8 mouse cellular contexts compared by ENCODE assay signal in genomic region chr15:9748359-9749102, GRCm38 (mm10). TPM values are rescaled to one million over a fixed set of nuclear protein-coding genes. Genes with fewer than 3 reads are reported as not detected.
DNase-seq lines count a peak whose midpoint lies in the region; ATAC-seq and TF ChIP-seq lines count a peak whose summit lies in the region.

TSS of gene Spef2 (minus strand) at chr15:9748868.

- no peaks in the 10 kb centered on the region for H3K9me3 ChIP-seq in hindbrain, embryonic 11.5 days (ENCODE audit: control insufficient read depth, low read length)
- no peaks in the 10 kb centered on the region for H3K9me3 ChIP-seq in lung, embryonic 14.5 days (ENCODE audit: low read depth, low read length)

- 23% methylated on average over 16 of the region's 16 CpGs for WGBS in cerebellum, adult 2 months
- 32% methylated on average over 15 of the region's 16 CpGs for WGBS in hindbrain, embryonic 11.5 days
- 25% methylated on average over 16 of the region's 16 CpGs for WGBS in lung, embryonic 14.5 days
- 31% methylated on average over 16 of the region's 16 CpGs for WGBS in olfactory bulb, adult 2 months

- peak; percentile 97 for ATAC-seq in frontal cortex, adult (ENCODE audit: low TSS enrichment)
- peak; percentile 95 for ATAC-seq in hindbrain, embryonic 11.5 days (ENCODE audit: low FRiP score)
- ATAC-seq in lung, embryonic 14.5 days (ENCODE audit: insufficient read depth): peak; percentile 95

- no peak for TF ChIP-seq CTCF in cerebellum, adult 2 months (IDR thresholded peaks at IDR 0.05; ENCODE audit: borderline replicate concordance, insufficient read depth, low read depth, low read length)
- peak; percentile 33; the same call in 1 of the 2 replicates for TF ChIP-seq CTCF in lung, embryonic 14.5 days (IDR thresholded peaks at IDR 0.05; ENCODE audit: low read depth)
- TF ChIP-seq CTCF in olfactory bulb, adult 2 months (IDR thresholded peaks at IDR 0.05; ENCODE audit: insufficient read depth, low read depth, low read length): no peak

- H3K36me3 ChIP-seq in hindbrain, embryonic 11.5 days (ENCODE audit: control insufficient read depth, insufficient read depth, low read length): no peaks in the 10 kb centered on the region
- no peaks in the 10 kb centered on the region for H3K36me3 ChIP-seq in lung, embryonic 14.5 days (ENCODE audit: insufficient read depth)

- TF ChIP-seq POLR2A in cerebellum, adult 2 months (IDR thresholded peaks at IDR 0.05; ENCODE audit: borderline replicate concordance, insufficient read depth, low read length): no peak
- no peak for TF ChIP-seq POLR2A in olfactory bulb, adult 2 months (IDR thresholded peaks at IDR 0.05; ENCODE audit: insufficient read depth, low read depth, low read length)

- H3K4me2 ChIP-seq in hindbrain, embryonic 11.5 days (replicated peaks; ENCODE audit: low read depth, low read length): peak within 1 kb of the TSS; percentile 20
- H3K4me2 ChIP-seq in lung, embryonic 14.5 days: peak within 1 kb of the TSS; percentile 48

- H3K4me3 ChIP-seq in cerebellum, adult 2 months (replicated peaks; ENCODE audit: insufficient read depth, low read depth, low read length): peak within 1 kb of the TSS; percentile 34
- H3K4me3 ChIP-seq in hindbrain, embryonic 11.5 days (ENCODE audit: low read depth, low read length): peak within 1 kb of the TSS; percentile 16
- peak within 1 kb of the TSS; percentile 23 for H3K4me3 ChIP-seq in lung, embryonic 14.5 days (ENCODE audit: low read depth, low read length)
- peak within 1 kb of the TSS; percentile 18 for H3K4me3 ChIP-seq in olfactory bulb, adult 2 months (ENCODE audit: insufficient read depth, low read depth, low read length)

- no peaks in the 10 kb centered on the region for H3K27me3 ChIP-seq in cerebellum, adult 2 months (ENCODE audit: control insufficient read depth, insufficient read depth, low read length)
- H3K27me3 ChIP-seq in hindbrain, embryonic 11.5 days (ENCODE audit: control insufficient read depth, insufficient read depth, low read length): no peaks in the 10 kb centered on the region
- no peaks in the 10 kb centered on the region for H3K27me3 ChIP-seq in lung, embryonic 14.5 days (ENCODE audit: insufficient read depth, low read length)

- no peaks in the 10 kb centered on the region for H3K4me1 ChIP-seq in cerebellum, adult 2 months (ENCODE audit: control insufficient read depth, insufficient read depth, low read length)
- no peaks in the 10 kb centered on the region for H3K4me1 ChIP-seq in hindbrain, embryonic 11.5 days (replicated peaks; ENCODE audit: control insufficient read depth, insufficient read depth, low read length)
- no peaks in the 10 kb centered on the region for H3K4me1 ChIP-seq in lung, embryonic 14.5 days (ENCODE audit: insufficient read depth)
- 0 out of 2 replicates have a peak, but pooled peaks cover 2% of the 10 kb centered on the region for H3K4me1 ChIP-seq in olfactory bulb, adult 2 months (ENCODE audit: control insufficient read depth, insufficient read depth, low read length)

- H3K9ac ChIP-seq in hindbrain, embryonic 11.5 days (ENCODE audit: low read depth, low read length): no peak within 1 kb of the TSS
- no peak within 1 kb of the TSS for H3K9ac ChIP-seq in lung, embryonic 14.5 days

- DNase-seq in MEL-GATA-1-ER (ENCODE audit: extremely low read depth, low read depth): peak; percentile 31
- DNase-seq in cerebellum, adult 2 months: peak; percentile 20 to 37
- DNase-seq in hindbrain, embryonic 11.5 days (ENCODE audit: low spot score): peak; percentile 77
- DNase-seq in layer of hippocampus, adult 9-10 months (ENCODE audit: low spot score): peak; percentile 54
- peak; percentile 77 for DNase-seq in lung, embryonic 14.5 days
- peak; percentile 70 to 71 for DNase-seq in thymus, adult 18-20 months

- H3K27ac ChIP-seq in cerebellum, adult 2 months (ENCODE audit: insufficient read depth, low read length): no peak within 1 kb of the TSS
- no peak within 1 kb of the TSS for H3K27ac ChIP-seq in hindbrain, embryonic 11.5 days (ENCODE audit: low read depth, low read length)
- no peak within 1 kb of the TSS for H3K27ac ChIP-seq in lung, embryonic 14.5 days (ENCODE audit: low read depth)
- no peak within 1 kb of the TSS for H3K27ac ChIP-seq in olfactory bulb, adult 2 months (ENCODE audit: insufficient read depth, low read depth, low read length)

RNA-seq across cellular contexts. Expression of gene Spef2, which starts in this region (rescaled TPM):
- 0.68 and 0.75 TPM in 2 replicates for polyA plus RNA-seq in cerebellum, adult 2 months (2012; rRNA removed)
- 1.3 and 1.8 TPM in 2 replicates for polyA plus RNA-seq in hindbrain, embryonic 11.5 days (2014; fragmentation: Nextera tagmentation; extraction: Ambion mirVana)
- 0.09 and 0.35 TPM in 2 replicates for polyA plus RNA-seq in lung, embryonic 14.5 days (2014; fragmentation: Nextera tagmentation; extraction: Ambion mirVana)
- polyA plus RNA-seq in olfactory bulb, adult 2 months (2012; ENCODE audit: insufficient read depth, insufficient read length, low replicate concordance, missing spikeins): not detected in 2 replicates

Comparison
In these comparisons a context has a peak if more than half of its experiments do, and no peak if none do; other contexts are left out.
1. Peak in DNase-seq and H3K4me3 ChIP-seq in cerebellum, adult 2 months; RNA of the gene not detected or under 1 TPM.
2. Peak in DNase-seq, ATAC-seq, H3K4me3 ChIP-seq and H3K4me2 ChIP-seq in lung, embryonic 14.5 days; RNA of the gene not detected or under 1 TPM.